Mouse (Mus musculus): Measurements from ENCODE around the gene Klrc2.
"Not testable (repeated sequence)": the region's sequence is repeated elsewhere in the genome, so short reads cannot be mapped to it uniquely, and the experiment has no call there.

GRCm38 (mm10) chr6:129644054-129644453 lies 16.4 kb downstream of the Klrc2 start:
- not testable (repeated sequence) for TF ChIP-seq CTCF (IDR thresholded peaks at IDR 0.05; ENCODE audit: control insufficient read depth, insufficient read depth, insufficient replicate concordance, low read depth, low read length); POLR2A (IDR thresholded peaks at IDR 0.05; ENCODE audit: control insufficient read depth, low read depth, low read length)
